Mouse (Mus musculus): ENCODE data around the gene Sestd1. TPM values are rescaled to one million over a fixed set of nuclear protein-coding genes. Genes with fewer than 3 reads are reported as not detected.

Gene Sestd1
- polyA plus RNA-seq, 1 experiment from 2014 or later: 22.0 TPM

DNA sequence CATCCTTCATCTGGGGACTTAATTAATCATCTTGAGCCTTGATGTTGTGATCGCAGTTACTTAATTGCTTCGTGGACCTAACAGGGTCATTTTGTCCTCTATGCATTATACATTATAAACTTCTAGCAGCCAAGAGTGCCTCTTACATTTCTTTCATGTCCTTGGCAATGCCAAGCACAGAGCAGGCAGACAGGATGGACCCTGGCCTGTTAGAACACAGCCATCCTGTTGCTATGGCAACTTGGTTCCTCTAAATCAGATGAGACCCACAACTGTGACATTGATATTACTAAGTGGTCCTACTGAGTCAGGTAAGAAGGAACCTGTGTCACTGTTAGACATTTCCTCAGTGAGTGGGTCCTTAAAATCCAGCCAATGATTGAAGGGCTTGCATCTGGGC lies 130.8 kb downstream of the Sestd1 start:
- Histone ChIP-seq H3K27me3 (replicated peaks; ENCODE audit: control insufficient read depth, insufficient read depth, low read length) (no peaks in the 10 kb centered on the region), H3K9me3 (ENCODE audit: control insufficient read depth, low read length) (no peaks in the 10 kb centered on the region), H3K9ac (ENCODE audit: low read depth, low read length) (no peak overlapping the region), H3K4me2 (ENCODE audit: low read length) (no peak overlapping the region), H3K27ac (ENCODE audit: low read depth, low read length) (no peak overlapping the region), H3K4me1 (ENCODE audit: control insufficient read depth, insufficient read depth, low read depth, low read length) (peaks cover 8% of the 10 kb centered on the region; the same call in 1 of the 2 replicates), H3K36me3 (ENCODE audit: control insufficient read depth, insufficient read depth, low read length) (no peaks in the 10 kb centered on the region), H3K4me3 (ENCODE audit: low read length) (no peak overlapping the region)
- ATAC-seq: peak; percentile 70
- 49% methylated on average over 2 of the region's 2 CpGs for WGBS

DNA sequence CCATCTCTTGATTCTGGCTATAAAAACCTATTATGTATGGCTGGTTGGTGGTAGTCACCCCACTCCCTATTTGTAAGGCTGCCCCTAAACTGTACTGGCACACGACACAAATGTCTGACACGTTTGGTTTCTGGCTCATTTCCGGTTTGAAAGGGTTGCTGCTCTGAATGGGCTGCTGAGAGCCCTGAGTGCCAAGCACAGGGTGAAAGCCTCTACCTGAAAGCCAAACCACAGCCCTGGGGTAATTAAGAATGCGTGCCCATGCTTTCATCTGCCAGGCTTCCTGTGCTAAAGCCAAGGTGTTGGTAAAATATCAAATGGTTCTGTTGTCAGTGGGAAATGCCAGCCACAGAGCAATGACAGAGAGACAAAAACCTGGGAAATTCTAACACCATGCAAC lies 132.2 kb downstream of the Sestd1 start:
- 50% methylated on average over 4 of the region's 4 CpGs for WGBS
- H3K27ac ChIP-seq (ENCODE audit: low read depth, low read length): no peak overlapping the region
- ATAC-seq: peak; percentile 74; the same call in 1 of the 2 replicates

DNA sequence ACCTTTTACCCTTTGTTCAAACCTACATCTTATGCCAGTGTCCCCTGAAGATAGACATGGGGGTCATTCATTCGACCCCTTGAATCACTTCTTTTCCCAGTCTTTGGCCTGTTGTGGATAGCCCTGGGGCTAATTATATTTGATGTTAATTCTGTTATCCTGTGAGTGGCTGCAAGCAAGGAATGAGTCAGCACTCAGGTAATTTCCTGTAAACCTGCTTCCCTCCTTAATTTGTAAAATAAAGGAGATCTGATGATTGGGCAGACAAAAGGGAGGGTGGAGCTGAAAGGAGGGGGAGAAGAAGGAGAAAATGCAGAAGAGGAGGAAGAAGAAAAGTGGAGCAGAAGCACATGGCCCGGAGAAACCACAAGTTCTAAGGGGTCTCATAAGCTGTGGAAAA lies 133.4 kb downstream of the Sestd1 start:
- no peak overlapping the region for H3K4me2 ChIP-seq (ENCODE audit: low read length)
- no peak overlapping the region for H3K4me3 ChIP-seq (ENCODE audit: low read length)
- no peaks in the 10 kb centered on the region for H3K36me3 ChIP-seq (ENCODE audit: control insufficient read depth, insufficient read depth, low read length)
- no peaks in the 10 kb centered on the region for H3K27me3 ChIP-seq (replicated peaks; ENCODE audit: control insufficient read depth, insufficient read depth, low read length)
- H3K4me1 ChIP-seq (ENCODE audit: control insufficient read depth, insufficient read depth, low read depth, low read length): peaks cover 8% of the 10 kb centered on the region; the same call in 1 of the 2 replicates
- no peaks in the 10 kb centered on the region for H3K9me3 ChIP-seq (ENCODE audit: control insufficient read depth, low read length)
- ATAC-seq: no peak
- H3K27ac ChIP-seq (ENCODE audit: low read depth, low read length): no peak overlapping the region
- no peak overlapping the region for H3K9ac ChIP-seq (ENCODE audit: low read depth, low read length)
- 70% methylated on average over 2 of the region's 2 CpGs for WGBS

More for the DNA sequence above, 132.2 kb downstream of the Sestd1 start:
- no peaks in the 10 kb centered on the region for H3K9me3 ChIP-seq (ENCODE audit: control insufficient read depth, low read length)
- H3K4me1 ChIP-seq (ENCODE audit: control insufficient read depth, insufficient read depth, low read depth, low read length): peaks cover 8% of the 10 kb centered on the region; the same call in 1 of the 2 replicates
- no peak overlapping the region for H3K4me3 ChIP-seq (ENCODE audit: low read length)
- no peaks in the 10 kb centered on the region for H3K27me3 ChIP-seq (replicated peaks; ENCODE audit: control insufficient read depth, insufficient read depth, low read length)
- no peak overlapping the region for H3K9ac ChIP-seq (ENCODE audit: low read depth, low read length)
- no peaks in the 10 kb centered on the region for H3K36me3 ChIP-seq (ENCODE audit: control insufficient read depth, insufficient read depth, low read length)
- no peak overlapping the region for H3K4me2 ChIP-seq (ENCODE audit: low read length)

DNA sequence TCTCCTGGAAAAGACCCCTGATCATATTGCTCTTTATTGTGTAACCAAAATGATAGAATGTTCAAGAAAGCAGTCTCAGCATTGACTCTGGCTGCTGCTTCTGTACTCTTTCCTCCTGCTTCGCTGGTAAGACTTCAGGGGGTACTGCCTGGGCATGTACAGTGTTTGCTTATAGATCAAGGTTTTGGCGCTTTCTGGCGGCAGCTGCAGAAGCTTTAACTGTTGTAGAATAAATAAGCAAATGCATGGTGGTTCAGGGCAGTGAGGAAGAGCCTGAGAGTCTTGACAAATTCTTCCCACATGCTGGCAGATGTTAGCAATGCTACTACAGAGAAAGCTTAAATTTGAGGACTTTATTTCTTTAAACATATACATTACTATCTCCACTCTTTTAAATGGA lies 134.1 kb downstream of the Sestd1 start:
- Histone ChIP-seq H3K27me3 (replicated peaks; ENCODE audit: control insufficient read depth, insufficient read depth, low read length) (no peaks in the 10 kb centered on the region), H3K9ac (ENCODE audit: low read depth, low read length) (no peak overlapping the region), H3K36me3 (ENCODE audit: control insufficient read depth, insufficient read depth, low read length) (no peaks in the 10 kb centered on the region), H3K4me3 (ENCODE audit: low read length) (no peak overlapping the region), H3K27ac (ENCODE audit: low read depth, low read length) (no peak overlapping the region), H3K9me3 (ENCODE audit: control insufficient read depth, low read length) (no peaks in the 10 kb centered on the region), H3K4me1 (ENCODE audit: control insufficient read depth, insufficient read depth, low read depth, low read length) (peaks cover 8% of the 10 kb centered on the region; the same call in 1 of the 2 replicates), H3K4me2 (ENCODE audit: low read length) (no peak overlapping the region)
- WGBS: 71% methylated on average over 3 of the region's 3 CpGs
- ATAC-seq: no peak

DNA sequence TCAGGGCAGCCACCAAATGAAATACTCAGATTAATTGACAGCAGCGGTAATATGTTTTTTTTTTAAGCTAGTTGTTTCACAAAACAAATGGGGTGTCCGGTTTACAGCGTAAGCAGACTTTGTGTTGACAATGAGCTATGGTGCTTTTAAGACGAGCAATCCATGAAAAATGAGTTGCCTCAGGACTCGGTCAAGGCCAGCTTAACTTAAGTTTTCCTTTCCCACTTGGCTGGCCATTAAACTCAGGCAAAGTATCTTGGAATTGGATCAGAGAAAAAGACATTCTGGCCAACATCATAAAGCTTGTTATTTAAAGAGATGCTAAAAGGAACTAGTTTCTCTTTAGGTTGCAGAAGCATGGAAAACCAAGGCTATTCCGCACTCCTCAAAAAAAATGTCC lies 136.9 kb downstream of the Sestd1 start:
- WGBS: 71% methylated on average over 6 of the region's 6 CpGs
- Histone ChIP-seq H3K27me3 (replicated peaks; ENCODE audit: control insufficient read depth, insufficient read depth, low read length) (no peaks in the 10 kb centered on the region), H3K4me3 (ENCODE audit: low read length) (no peak overlapping the region), H3K36me3 (ENCODE audit: control insufficient read depth, insufficient read depth, low read length) (no peaks in the 10 kb centered on the region), H3K9ac (ENCODE audit: low read depth, low read length) (no peak overlapping the region), H3K4me1 (ENCODE audit: control insufficient read depth, insufficient read depth, low read depth, low read length) (peaks cover 3% of the 10 kb centered on the region; the same call in 1 of the 2 replicates), H3K4me2 (ENCODE audit: low read length) (no peak overlapping the region), H3K27ac (ENCODE audit: low read depth, low read length) (no peak overlapping the region), H3K9me3 (ENCODE audit: control insufficient read depth, low read length) (no peaks in the 10 kb centered on the region)
- ATAC-seq: no peak

DNA sequence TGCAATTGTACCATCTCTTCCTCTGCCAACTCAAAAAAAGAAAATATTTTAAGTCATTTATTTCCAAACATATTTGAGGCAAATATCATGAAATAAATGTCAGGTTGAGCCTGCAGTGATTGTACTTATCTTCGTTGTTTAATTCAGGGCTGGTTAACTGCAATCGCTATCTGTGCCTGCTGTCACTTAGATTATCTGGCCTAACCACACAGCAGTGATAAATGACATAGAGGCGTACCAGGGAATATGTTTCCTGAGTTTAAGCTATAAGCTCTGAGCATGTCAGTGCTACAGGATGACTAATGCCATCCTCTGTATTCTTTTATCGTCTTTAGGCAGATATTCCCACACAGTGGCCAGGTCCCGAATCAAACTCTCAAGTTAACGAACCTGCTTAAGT lies 141.5 kb downstream of the Sestd1 start:
- H3K27me3 ChIP-seq (replicated peaks; ENCODE audit: control insufficient read depth, insufficient read depth, low read length): no peaks in the 10 kb centered on the region
- WGBS: 86% methylated on average over 6 of the region's 6 CpGs
- no peak overlapping the region for H3K4me2 ChIP-seq (ENCODE audit: low read length)
- H3K9me3 ChIP-seq (ENCODE audit: control insufficient read depth, low read length): no peaks in the 10 kb centered on the region
- H3K4me3 ChIP-seq (ENCODE audit: low read length): no peak overlapping the region
- ATAC-seq: no peak
- no peaks in the 10 kb centered on the region for H3K4me1 ChIP-seq (ENCODE audit: control insufficient read depth, insufficient read depth, low read depth, low read length)
- no peak overlapping the region for H3K27ac ChIP-seq (ENCODE audit: low read depth, low read length)
- H3K9ac ChIP-seq (ENCODE audit: low read depth, low read length): no peak overlapping the region
- H3K36me3 ChIP-seq (ENCODE audit: control insufficient read depth, insufficient read depth, low read length): no peaks in the 10 kb centered on the region

DNA sequence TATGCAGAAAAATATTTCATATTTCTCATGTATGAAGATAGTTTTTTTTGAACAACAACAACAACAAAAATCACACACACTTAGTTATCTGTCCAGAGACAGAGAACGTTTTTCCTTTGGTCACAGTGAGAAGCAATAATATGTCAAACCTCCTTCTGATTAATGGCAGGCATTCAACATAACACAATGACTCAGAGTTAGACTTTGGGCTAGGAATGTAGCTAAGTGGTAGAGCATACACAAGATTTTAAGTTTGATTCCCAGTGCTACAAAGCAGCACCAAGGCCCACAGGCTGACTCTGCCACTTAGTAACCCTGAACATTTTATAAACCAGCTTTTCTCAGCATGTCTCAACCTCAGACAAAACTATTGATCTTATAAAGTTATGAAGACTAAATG lies 145.5 kb downstream of the Sestd1 start:
- ATAC-seq: no peak

DNA sequence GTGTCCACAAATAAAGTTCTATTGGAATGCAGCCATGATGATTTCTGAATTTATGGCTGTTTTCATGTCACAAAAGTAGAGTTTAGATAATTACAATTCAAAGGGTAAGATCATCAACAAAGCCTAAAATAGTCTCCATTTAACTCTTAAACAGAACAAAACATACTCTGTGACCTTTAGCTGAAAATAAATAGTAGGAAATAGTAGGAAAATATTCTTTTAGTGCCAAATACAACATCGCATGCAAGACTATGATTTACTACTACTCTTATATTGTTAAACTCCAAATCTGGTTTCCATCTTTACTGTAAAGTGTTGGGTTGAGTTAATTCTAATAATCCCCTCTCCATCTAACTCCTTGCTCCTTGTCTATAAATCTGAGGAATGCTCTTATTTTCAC lies 147.0 kb downstream of the Sestd1 start:
- no peak overlapping the region for H3K4me3 ChIP-seq (ENCODE audit: low read length)
- H3K27me3 ChIP-seq (replicated peaks; ENCODE audit: control insufficient read depth, insufficient read depth, low read length): no peaks in the 10 kb centered on the region
- H3K9ac ChIP-seq (ENCODE audit: low read depth, low read length): no peak overlapping the region
- H3K4me1 ChIP-seq (ENCODE audit: control insufficient read depth, insufficient read depth, low read depth, low read length): no peaks in the 10 kb centered on the region
- H3K27ac ChIP-seq (ENCODE audit: low read depth, low read length): no peak overlapping the region
- no peaks in the 10 kb centered on the region for H3K36me3 ChIP-seq (ENCODE audit: control insufficient read depth, insufficient read depth, low read length)
- WGBS: 98% methylated on average over 1 of the region's 1 CpGs
- H3K4me2 ChIP-seq (ENCODE audit: low read length): no peak overlapping the region
- no peaks in the 10 kb centered on the region for H3K9me3 ChIP-seq (ENCODE audit: control insufficient read depth, low read length)
- ATAC-seq: no peak

More for the DNA sequence above, 145.5 kb downstream of the Sestd1 start:
- Histone ChIP-seq H3K36me3 (ENCODE audit: control insufficient read depth, insufficient read depth, low read length) (no peaks in the 10 kb centered on the region), H3K4me2 (ENCODE audit: low read length) (no peak overlapping the region), H3K4me3 (ENCODE audit: low read length) (no peak overlapping the region), H3K27ac (ENCODE audit: low read depth, low read length) (no peak overlapping the region), H3K9ac (ENCODE audit: low read depth, low read length) (no peak overlapping the region), H3K4me1 (ENCODE audit: control insufficient read depth, insufficient read depth, low read depth, low read length) (no peaks in the 10 kb centered on the region), H3K27me3 (replicated peaks; ENCODE audit: control insufficient read depth, insufficient read depth, low read length) (no peaks in the 10 kb centered on the region), H3K9me3 (ENCODE audit: control insufficient read depth, low read length) (no peaks in the 10 kb centered on the region)
- 42% methylated on average over 1 of the region's 1 CpGs for WGBS

Data from hindbrain, embryonic 16.5 days (tissue).